Mouse (Mus musculus): Measurements from ENCODE around the gene Hils1. TPM values are rescaled to one million over a fixed set of nuclear protein-coding genes. Genes with fewer than 3 reads are reported as not detected.

The Hils1 gene
- polyA plus RNA-seq (2015; fragmentation: Nextera tagmentation; extraction: Ambion mirVana), result not detected in 2 replicates

- no peaks in the 10 kb centered on the region for H3K27me3 ChIP-seq (replicated peaks)
- H3K4me2 ChIP-seq, result no peak within 1 kb of the TSS
- H3K9ac ChIP-seq (replicated peaks), result no peak within 1 kb of the TSS
- H3K4me3 ChIP-seq (replicated peaks), result no peak within 1 kb of the TSS
- no peaks in the 10 kb centered on the region for H3K36me3 ChIP-seq
- no peaks in the 10 kb centered on the region for H3K4me1 ChIP-seq
- ATAC-seq (ENCODE audit: low FRiP score), result no peak
- whole genome bisulfite sequencing, result 58% methylated on average over 4 of the region's 4 CpGs
- no peaks in the 10 kb centered on the region for H3K9me3 ChIP-seq (replicated peaks)
- no peak within 1 kb of the TSS for H3K27ac ChIP-seq (replicated peaks)
These were observed at the start of gene Hils1 for GRCm38 (mm10) chr11:94967419-94967818. Gene Hils1 (plus strand): TSS chr11:94967593.

DNA sequence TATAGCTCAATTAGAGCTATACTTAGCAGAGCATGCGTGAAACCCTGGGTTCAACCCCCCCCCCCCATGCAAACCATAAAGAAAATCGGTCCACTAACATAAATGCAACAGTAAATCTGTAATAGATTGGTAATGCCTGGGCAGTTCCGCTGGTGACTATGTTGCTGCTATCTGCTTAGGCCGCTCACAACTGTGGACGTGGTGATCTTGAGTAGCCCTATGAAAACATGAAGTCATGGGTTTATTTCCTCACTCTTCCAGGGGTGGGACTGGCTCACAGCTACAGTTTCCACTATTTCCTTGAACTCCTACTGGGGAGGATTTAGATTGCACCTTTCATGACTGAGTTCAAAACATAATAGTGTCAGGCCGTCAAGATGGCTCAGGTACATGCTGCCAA, 49.7 kb upstream of the Hils1 start:
- Histone ChIP-seq H3K27me3 (replicated peaks) (no peaks in the 10 kb centered on the region), H3K36me3 (no peaks in the 10 kb centered on the region), H3K9ac (replicated peaks) (no peak overlapping the region), H3K4me1 (peaks cover 4% of the 10 kb centered on the region; the same call in 1 of the 2 replicates), H3K4me2 (no peak overlapping the region), H3K9me3 (replicated peaks) (no peaks in the 10 kb centered on the region), H3K27ac (replicated peaks) (no peak overlapping the region), H3K4me3 (replicated peaks) (no peak overlapping the region)
- no peak for ATAC-seq (ENCODE audit: low FRiP score)
- 81% methylated on average over 6 of the region's 6 CpGs for WGBS

GRCm38 (mm10) chr11:94920996-94921401, 46.4 kb upstream of the Hils1 start:
- no peak overlapping the region for H3K27ac ChIP-seq (replicated peaks)
- no peak for ATAC-seq (ENCODE audit: low FRiP score)
- H3K4me1 ChIP-seq, result no peaks in the 10 kb centered on the region
- H3K36me3 ChIP-seq, result no peaks in the 10 kb centered on the region
- H3K9me3 ChIP-seq (replicated peaks), result no peaks in the 10 kb centered on the region
- no peaks in the 10 kb centered on the region for H3K27me3 ChIP-seq (replicated peaks)
- no peak overlapping the region for H3K9ac ChIP-seq (replicated peaks)
- whole genome bisulfite sequencing, result 51% methylated on average over 6 of the region's 6 CpGs
- no peak overlapping the region for H3K4me2 ChIP-seq
- no peak overlapping the region for H3K4me3 ChIP-seq (replicated peaks)

DNA sequence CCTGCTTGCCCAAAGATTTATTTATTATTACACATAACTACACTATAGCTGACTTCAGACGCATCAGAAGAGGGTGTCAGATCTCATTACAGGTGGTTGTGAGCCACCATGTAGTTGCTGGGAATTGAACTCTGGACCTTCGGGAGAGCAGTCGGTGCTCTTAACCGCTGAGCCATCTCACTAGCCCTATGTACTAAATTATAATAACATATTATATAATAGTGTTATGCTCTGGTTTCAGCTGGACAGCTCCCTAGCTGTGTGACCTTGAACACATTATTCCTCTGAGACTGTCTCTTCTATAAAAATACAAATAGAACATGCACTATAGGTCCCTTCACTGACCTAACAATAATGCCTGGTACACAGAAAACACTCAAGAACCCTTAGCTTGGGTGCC, 42.4 kb upstream of the Hils1 start:
- 98% methylated on average over 4 of the region's 4 CpGs for WGBS
- no peaks in the 10 kb centered on the region for H3K9me3 ChIP-seq (replicated peaks)
- no peak overlapping the region for H3K27ac ChIP-seq (replicated peaks)
- no peak overlapping the region for H3K4me2 ChIP-seq
- H3K9ac ChIP-seq (replicated peaks), result no peak overlapping the region
- no peak for ATAC-seq (ENCODE audit: low FRiP score)
- no peak overlapping the region for H3K4me3 ChIP-seq (replicated peaks)
- peaks cover 8% of the 10 kb centered on the region; the same call in 1 of the 2 replicates for H3K4me1 ChIP-seq
- H3K36me3 ChIP-seq, result no peaks in the 10 kb centered on the region
- no peaks in the 10 kb centered on the region for H3K27me3 ChIP-seq (replicated peaks)

DNA sequence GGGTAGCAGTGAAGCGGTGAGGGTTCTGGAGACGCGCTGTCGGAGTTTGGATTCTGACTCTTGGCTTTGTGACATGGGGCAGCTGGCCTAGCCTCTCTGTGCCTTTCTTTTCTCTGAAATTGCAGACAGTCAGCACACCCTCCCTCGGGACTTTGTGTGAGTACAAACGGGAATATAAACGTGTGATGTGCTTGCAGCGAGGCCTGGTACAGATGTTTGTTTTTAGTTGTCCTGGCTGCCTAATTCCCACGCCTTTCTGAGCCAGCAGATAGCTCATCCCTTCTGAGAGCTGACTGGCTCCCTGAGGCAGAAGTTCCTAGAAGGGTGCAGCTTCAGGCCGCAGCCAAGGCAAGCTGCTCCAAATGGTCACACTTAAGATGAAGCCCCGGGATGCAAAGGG, 41.0 kb upstream of the Hils1 start:
- WGBS, result 66% methylated on average over 11 of the region's 11 CpGs
- Histone ChIP-seq H3K9ac (replicated peaks) (no peak overlapping the region), H3K4me1 (peaks cover 8% of the 10 kb centered on the region; the same call in 1 of the 2 replicates), H3K9me3 (replicated peaks) (no peaks in the 10 kb centered on the region), H3K4me2 (no peak overlapping the region), H3K27me3 (replicated peaks) (peaks cover 4% of the 10 kb centered on the region; the same call in 1 of the 2 replicates), H3K4me3 (replicated peaks) (no peak overlapping the region), H3K36me3 (no peaks in the 10 kb centered on the region), H3K27ac (replicated peaks) (no peak overlapping the region)
- ATAC-seq (ENCODE audit: low FRiP score), result no peak

DNA sequence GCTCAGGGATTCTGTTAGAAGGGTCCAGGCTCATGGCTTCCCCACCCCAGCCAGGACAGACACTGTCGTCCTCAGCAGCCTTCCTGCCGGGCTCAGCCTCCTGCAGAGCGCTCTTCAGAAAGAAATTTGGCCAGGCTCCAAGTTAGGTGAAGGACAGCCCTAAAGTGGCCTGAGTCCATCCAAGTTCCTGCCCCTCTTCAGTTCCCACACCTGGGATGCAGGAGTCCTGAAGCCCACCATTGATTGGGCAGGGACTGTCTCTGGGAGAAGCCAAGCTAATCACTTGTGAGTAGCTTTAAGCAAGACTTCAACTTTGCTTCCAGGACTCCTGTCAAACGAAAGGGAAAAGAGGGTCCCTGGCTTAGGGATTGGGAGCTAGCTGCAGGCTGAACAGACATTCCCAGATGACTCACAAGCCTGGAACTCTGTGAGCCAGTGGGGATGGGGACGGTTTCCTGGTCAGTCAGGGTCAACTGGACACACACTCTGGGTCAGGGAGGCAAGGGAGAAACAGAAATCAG, 39.6 kb upstream of the Hils1 start:
- ATAC-seq (ENCODE audit: low FRiP score), result no peak
- H3K4me3 ChIP-seq (replicated peaks), result no peak overlapping the region
- WGBS, result 27% methylated on average over 5 of the region's 5 CpGs

GRCm38 (mm10) chr11:94928820-94929219, 38.6 kb upstream of the Hils1 start:
- Histone ChIP-seq H3K4me3 (replicated peaks) (no peak overlapping the region), H3K36me3 (no peaks in the 10 kb centered on the region), H3K9ac (replicated peaks) (no peak overlapping the region), H3K27ac (replicated peaks) (0 out of 2 replicates have a peak overlapping the region, but pooled peaks have one; percentile 30), H3K4me2 (peak overlapping the region; percentile 38), H3K4me1 (peaks cover 8% of the 10 kb centered on the region; the same call in 1 of the 2 replicates), H3K27me3 (replicated peaks) (peaks cover 11% of the 10 kb centered on the region), H3K9me3 (replicated peaks) (no peaks in the 10 kb centered on the region)
- no peak for ATAC-seq (ENCODE audit: low FRiP score)
- WGBS, result 8% methylated on average over 13 of the region's 13 CpGs

More for the DNA sequence above, 39.6 kb upstream of the Hils1 start:
- Histone ChIP-seq H3K27me3 (replicated peaks) (peaks cover 4% of the 10 kb centered on the region; the same call in 1 of the 2 replicates), H3K36me3 (no peaks in the 10 kb centered on the region), H3K4me1 (peaks cover 8% of the 10 kb centered on the region; the same call in 1 of the 2 replicates), H3K27ac (replicated peaks) (no peak overlapping the region), H3K4me2 (no peak overlapping the region), H3K9me3 (replicated peaks) (no peaks in the 10 kb centered on the region), H3K9ac (replicated peaks) (no peak overlapping the region)

DNA sequence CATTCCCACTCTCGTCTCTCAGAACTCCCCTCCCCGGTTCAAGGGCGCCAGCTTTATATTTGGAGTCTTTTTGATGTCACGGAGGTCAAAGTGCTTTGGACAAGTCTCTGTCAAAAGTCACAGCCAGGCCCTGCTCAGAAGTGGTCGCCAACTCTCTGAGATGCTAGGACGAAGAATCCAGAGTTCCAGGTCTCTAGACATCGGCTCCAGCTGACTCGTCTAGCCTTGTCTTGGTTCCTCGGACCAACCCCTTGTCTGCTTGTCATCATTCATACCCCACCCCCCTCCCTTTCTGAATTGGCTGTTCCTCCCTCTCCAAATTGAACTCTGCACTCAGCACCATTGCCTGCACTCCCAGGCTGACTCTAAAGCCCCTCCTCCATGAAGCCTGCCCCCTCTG, 37.8 kb upstream of the Hils1 start:
- WGBS, result 65% methylated on average over 9 of the region's 9 CpGs
- no peak overlapping the region for H3K4me3 ChIP-seq (replicated peaks)

GRCm38 (mm10) chr11:94930151-94930550, 37.2 kb upstream of the Hils1 start:
- Histone ChIP-seq H3K36me3 (no peaks in the 10 kb centered on the region), H3K4me3 (replicated peaks) (no peak overlapping the region), H3K4me1 (peaks cover 8% of the 10 kb centered on the region; the same call in 1 of the 2 replicates), H3K9me3 (replicated peaks) (no peaks in the 10 kb centered on the region), H3K27me3 (replicated peaks) (peaks cover 24% of the 10 kb centered on the region), H3K9ac (replicated peaks) (no peak overlapping the region), H3K4me2 (no peak overlapping the region), H3K27ac (replicated peaks) (no peak overlapping the region)
- no peak for ATAC-seq (ENCODE audit: low FRiP score)
- 61% methylated on average over 4 of the region's 4 CpGs for WGBS

More for the DNA sequence above, 37.8 kb upstream of the Hils1 start:
- no peaks in the 10 kb centered on the region for H3K36me3 ChIP-seq
- peaks cover 19% of the 10 kb centered on the region for H3K27me3 ChIP-seq (replicated peaks)
- no peak overlapping the region for H3K4me2 ChIP-seq
- no peaks in the 10 kb centered on the region for H3K9me3 ChIP-seq (replicated peaks)
- no peak overlapping the region for H3K9ac ChIP-seq (replicated peaks)
- no peak for ATAC-seq (ENCODE audit: low FRiP score)
- H3K4me1 ChIP-seq, result peaks cover 8% of the 10 kb centered on the region; the same call in 1 of the 2 replicates
- H3K27ac ChIP-seq (replicated peaks), result no peak overlapping the region

DNA sequence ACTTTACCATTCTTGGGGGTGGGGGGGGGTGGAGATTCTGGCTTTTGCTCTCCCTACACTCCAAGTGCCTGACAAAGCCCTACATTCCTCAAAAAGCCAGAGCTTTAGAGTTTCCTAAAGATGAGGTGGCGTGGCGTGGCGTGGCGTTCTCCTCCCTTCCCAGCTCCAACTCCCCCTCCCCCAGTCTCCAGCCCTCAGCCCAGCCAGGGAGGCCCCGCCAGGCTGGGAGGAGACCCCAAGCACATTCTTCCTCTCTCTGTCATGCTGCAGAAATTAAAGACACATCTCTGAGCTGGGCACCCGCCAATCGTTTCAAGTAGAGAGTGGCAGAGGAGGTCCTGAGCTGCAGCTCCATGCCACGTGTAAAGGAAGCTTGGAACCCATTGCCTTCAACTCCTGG, 33.8 kb upstream of the Hils1 start:
- Histone ChIP-seq H3K4me3 (replicated peaks) (no peak overlapping the region), H3K4me2 (no peak overlapping the region; the same call in 1 of the 2 replicates), H3K36me3 (no peaks in the 10 kb centered on the region), H3K9ac (replicated peaks) (no peak overlapping the region), H3K27me3 (replicated peaks) (peaks cover 56% of the 10 kb centered on the region), H3K4me1 (peaks cover 30% of the 10 kb centered on the region), H3K9me3 (replicated peaks) (no peaks in the 10 kb centered on the region), H3K27ac (replicated peaks) (no peak overlapping the region)
- ATAC-seq (ENCODE audit: low FRiP score), result no peak
- 29% methylated on average over 8 of the region's 8 CpGs for WGBS

DNA sequence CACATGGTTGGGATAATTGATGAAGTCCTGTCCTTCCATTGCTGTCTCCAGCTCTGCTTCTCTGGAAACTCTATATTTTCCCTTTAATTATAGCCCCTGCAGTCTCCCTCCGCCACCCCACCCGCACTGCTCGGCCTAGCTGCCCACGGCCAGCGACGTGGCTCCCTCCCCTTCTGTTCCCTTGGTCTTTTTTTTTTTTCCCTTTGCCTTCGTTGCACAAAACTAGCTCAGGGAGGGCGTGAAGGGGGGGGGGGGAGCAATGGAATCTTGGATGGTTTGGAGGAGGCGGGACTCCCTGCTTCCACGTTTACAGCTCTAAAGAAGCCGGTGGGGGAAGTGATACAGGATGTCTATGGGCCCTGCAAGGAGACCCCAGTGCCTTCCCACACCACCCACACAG, 32.9 kb upstream of the Hils1 start:
- no peak overlapping the region for H3K9ac ChIP-seq (replicated peaks)
- no peak overlapping the region for H3K27ac ChIP-seq (replicated peaks)
- no peak overlapping the region for H3K4me3 ChIP-seq (replicated peaks)
- H3K36me3 ChIP-seq, result no peaks in the 10 kb centered on the region
- ATAC-seq (ENCODE audit: low FRiP score), result no peak
- peaks cover 64% of the 10 kb centered on the region for H3K27me3 ChIP-seq (replicated peaks)
- no peak overlapping the region for H3K4me2 ChIP-seq
- no peaks in the 10 kb centered on the region for H3K9me3 ChIP-seq (replicated peaks)
- WGBS, result 35% methylated on average over 11 of the region's 11 CpGs
- H3K4me1 ChIP-seq, result peaks cover 23% of the 10 kb centered on the region

DNA sequence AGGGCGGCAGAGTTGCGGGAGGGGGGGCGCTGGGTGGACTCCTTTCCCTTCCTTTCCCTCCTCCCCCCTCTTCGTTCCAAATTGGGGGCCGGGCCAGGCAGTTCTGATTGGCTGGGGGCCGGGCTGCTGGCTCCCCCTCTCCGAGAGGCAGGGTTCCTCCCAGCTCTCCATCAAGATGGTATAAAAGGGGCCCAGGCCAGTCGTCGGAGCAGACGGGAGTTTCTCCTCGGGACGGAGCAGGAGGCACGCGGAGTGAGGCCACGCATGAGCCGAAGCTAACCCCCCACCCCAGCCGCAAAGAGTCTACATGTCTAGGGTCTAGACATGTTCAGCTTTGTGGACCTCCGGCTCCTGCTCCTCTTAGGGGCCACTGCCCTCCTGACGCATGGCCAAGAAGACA, 31.3 kb upstream of the Hils1 start, which contains the start of gene Col1a1:
TSS of gene Col1a1 (plus strand) at position 180 of the 400 bp plus-strand sequence.
- 12% methylated on average over 19 of the region's 19 CpGs for WGBS
- 0 out of 2 replicates have a peak within 1 kb of the TSS, but pooled peaks have one; percentile 20 for H3K9ac ChIP-seq (replicated peaks)
- H3K27ac ChIP-seq (replicated peaks), result peak within 1 kb of the TSS; percentile 48; the same call in 1 of the 2 replicates

More for the DNA sequence above, 31.3 kb upstream of the Hils1 start, which contains the start of gene Col1a1:
- H3K4me3 ChIP-seq (replicated peaks), result peak within 1 kb of the TSS; percentile 34
- peaks cover 66% of the 10 kb centered on the region for H3K27me3 ChIP-seq (replicated peaks)
- H3K4me2 ChIP-seq, result peak within 1 kb of the TSS; percentile 59
- H3K4me1 ChIP-seq, result peaks cover 23% of the 10 kb centered on the region
- H3K36me3 ChIP-seq, result no peaks in the 10 kb centered on the region
- ATAC-seq (ENCODE audit: low FRiP score), result no peak
- H3K9me3 ChIP-seq (replicated peaks), result no peaks in the 10 kb centered on the region

Data from neural tube, embryonic 15.5 days (tissue).